Mouse (Mus musculus): ENCODE results near the gene Ugt2b35.
"Not testable (repeated sequence)": the region's sequence is repeated elsewhere in the genome, so short reads cannot be mapped to it uniquely, and the experiment has no call there.

Ugt2b35 gene

DNA sequence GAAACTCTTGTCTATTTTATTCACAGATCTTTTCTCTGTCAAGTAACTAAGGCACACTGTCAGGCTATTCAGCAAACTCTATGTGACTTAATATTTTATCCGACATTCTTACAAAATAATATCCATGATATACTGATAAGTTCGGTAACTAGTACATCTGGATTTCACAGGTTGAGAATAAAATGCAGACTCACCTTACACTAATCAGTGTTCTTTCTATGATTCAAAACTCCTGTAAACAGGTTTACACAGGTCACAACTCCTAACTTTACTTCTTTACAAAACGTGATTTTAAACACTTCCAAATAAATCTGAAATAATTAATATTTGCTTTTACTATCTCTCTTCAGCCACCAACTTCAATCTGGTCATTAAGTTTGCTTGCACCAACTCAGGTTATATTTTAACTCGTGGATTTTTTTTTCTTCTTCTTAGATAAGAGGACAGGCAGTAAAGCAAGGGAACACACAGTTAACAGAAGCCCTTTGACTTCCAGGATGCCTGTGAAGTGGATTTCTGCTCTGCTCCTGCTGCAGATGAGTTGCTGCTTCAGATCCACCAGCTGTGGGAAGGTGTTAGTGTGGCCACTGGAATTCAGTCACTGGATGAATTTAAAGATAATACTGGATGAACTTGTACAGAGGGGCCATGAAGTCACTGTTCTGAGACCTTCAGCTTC lies at the start of gene Ugt2b35:
Gene Ugt2b35 (plus strand): TSS at position 466 of the 679 bp plus-strand sequence.
- no peak for DNase-seq

DNA sequence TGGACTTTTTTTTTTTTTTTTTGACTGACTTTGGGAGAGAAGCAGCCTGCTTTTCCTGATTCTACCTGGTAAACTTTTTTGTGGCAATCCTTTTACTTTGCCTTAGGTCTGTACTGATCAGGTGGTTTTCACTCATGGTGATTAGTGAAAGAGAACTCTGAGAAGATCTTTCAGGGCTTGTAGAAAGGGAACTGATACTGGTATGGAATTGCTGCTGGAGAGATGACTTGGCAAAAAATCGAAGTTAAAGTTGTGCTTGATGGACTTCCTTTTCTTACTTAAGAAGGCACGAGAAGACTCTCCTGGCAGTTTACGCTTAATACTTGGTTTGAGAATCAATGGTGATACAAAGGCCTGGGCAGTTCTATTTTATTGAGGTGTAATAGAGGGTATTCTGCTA lies 40.2 kb upstream of the Ugt2b35 start:
- DNase-seq = no peak

DNA sequence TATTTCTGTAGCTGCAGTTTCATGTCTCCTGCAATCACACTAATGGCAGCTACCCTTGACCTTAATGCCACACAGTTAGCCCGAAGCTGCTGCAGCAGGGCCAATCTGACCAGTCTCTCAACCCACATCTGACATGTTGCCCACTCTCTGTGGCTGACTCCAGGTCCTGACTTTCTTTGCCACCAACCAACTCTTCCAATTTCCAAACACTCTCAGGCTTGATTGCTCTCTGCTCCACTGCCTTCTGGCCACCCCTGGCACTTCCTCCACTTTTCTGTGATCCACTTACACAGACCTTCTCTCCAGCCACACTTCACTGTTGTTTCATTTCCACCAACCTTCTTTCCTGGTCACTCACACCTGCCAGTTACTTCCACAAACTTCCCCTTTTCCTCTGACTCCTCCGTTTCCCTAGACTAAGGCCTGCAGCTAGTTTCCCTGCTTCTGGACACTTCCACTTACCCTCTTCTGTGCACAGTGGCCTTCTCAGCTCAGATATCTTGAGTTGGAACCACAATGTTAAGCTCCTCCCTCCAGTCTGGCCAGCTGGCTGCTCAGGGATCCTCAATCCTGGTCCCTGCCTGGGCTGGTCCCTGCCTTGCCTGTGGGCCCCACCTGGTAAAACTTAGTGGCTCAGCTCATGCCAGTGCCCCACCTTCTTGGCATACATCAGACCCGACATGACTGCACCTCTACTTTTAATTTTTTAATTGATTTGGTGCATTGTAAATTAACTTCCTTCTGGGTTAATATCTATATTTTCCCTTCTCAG lies 38.9 kb upstream of the Ugt2b35 start:
- no peak for DNase-seq

DNA sequence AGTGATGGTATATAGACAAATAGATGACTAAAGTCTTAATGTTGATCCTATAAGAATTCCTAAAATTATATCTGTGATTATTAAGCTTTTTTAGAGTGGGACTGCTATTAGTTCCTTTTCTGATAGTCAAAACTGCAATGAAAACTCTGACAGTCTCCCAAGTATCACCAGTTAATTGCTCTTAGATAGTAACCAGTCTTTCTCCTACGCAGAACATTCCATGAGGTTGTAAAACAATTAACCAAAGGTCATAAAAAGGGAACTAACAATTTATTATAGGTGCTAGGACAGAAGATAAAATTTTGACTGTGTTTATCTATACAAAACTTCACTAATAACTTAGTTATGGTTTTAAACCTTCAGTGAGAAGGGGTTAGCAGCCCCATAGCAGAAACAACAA lies 37.8 kb upstream of the Ugt2b35 start:
- DNase-seq = not testable (repeated sequence)

DNA sequence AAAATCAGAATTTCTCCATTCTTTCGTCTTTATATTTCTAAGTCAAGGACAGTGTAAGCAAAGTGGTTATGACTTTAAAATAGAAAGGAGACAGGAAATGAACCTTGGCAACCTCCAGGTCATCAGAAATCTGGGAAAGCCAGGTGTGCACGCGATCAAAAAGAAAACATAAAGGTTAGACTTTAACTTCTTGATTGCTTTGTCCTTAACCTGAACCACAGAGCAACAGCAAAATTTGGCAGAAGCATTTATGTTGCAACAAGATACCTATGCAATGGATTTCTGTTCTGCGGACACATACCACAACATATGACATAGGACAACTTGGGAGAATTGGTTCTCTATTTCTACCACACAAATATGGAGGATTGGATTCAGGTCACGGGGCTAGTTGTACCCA lies 33.4 kb upstream of the Ugt2b35 start:
- DNase-seq = not testable (repeated sequence)

DNA sequence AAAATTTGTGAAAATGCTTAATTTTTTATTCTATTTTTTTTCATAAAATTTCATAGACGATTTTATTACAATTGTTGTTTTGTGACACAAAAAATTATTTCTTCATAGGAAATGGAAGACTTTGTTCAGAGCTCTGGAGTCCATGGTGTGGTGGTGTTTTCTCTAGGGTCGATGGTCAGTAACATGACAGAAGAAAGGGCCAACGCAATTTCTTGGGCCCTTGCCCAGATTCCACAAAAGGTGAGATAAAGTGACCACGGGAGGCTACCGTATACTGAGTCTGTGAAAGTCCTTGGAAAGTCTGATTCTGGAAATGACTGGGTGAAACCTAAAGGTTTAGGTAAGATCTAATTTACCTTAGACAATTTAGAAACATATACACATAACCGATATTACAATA lies 4.1 kb downstream of the Ugt2b35 start:
- no peak for DNase-seq

DNA sequence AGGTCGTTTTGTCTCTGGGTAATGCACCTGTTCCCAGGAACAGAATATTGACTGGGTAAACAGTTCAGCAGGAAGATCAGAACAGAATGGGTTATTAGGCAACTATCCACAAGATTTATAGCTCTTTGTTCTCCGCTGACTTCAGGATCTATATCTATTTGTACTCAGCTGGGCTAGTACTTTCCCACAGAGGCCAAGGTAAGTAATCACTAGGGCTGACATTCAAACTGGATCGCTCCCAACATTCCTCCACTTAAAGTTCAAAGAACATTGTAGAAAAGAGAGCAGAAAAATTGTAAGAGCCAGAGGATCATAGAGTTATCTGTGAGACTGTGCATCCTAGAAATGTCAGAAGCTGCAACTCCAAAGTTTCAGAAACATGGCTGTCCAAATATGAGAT lies 14.8 kb downstream of the Ugt2b35 start:
- DNase-seq = no peak

DNA sequence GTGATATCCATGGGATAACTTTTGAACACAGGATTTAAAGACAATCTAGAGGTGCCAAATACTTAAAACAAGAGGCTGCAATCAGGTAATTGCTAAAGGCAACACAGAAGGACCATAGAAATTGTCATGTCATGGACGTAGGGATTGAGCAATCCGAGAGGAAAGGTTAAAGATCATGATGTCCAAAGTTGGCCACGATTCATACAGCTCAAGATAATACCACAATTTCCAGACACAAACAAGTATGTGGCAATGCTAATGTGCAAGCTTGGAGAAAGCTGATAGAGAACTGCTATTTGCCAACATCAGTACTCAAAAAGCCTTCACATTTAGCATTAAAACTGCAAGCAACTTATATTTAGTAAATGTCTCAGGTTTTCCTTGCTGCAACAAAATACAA lies 26.7 kb downstream of the Ugt2b35 start:
- no peak for DNase-seq

DNA sequence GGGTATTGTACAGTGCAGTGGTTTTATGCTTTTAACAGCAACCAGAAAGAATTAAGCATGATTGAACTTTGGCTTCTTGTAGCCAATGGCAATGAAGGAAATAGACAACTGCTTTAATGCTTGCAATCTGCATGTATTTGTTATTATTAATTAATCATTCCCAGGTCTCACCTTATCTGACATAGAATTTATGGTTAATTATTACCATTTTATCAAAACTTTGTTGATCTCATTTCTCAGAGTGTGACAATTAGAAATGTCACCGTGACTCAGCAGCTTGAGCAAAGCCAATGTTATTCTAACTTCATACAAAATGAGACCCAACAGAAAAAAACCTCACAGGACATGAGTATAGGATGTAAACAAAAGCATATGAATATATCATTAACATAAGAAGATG lies 30.0 kb downstream of the Ugt2b35 start:
- no peak for DNase-seq

Measured in cerebellum, adult 11-12 months (tissue).